In genomic region chr6:146342995-146343394, GRCm38 (mm10) we compare ENCODE assay signal across 10 mouse cellular contexts.
A peak's percentile ranks its signal among the peaks of the same experiment; 100 is the strongest.
DNase-seq lines count a peak whose midpoint lies in the region; ATAC-seq and TF ChIP-seq lines count a peak whose summit lies in the region.
"Had no signal": no experiment of that assay in that cellular context is flagged by ENCODE, and none has a peak within 500 bp of the region (broad histone marks: within the 10 kb centered on the region; RNA-seq: fewer than 3 reads in every experiment).

No protein-coding gene starts in this region.

- no peak overlapping the region for H3K9ac ChIP-seq in embryonic facial prominence, embryonic 14.5 days (ENCODE audit: low read depth, low read length)
- no peak overlapping the region for H3K9ac ChIP-seq in midbrain, embryonic 14.5 days (replicated peaks; ENCODE audit: low read length)
- no peak overlapping the region for H3K9ac ChIP-seq in liver, embryonic 12.5 days

- no peaks in the 10 kb centered on the region for H3K9me3 ChIP-seq in embryonic facial prominence, embryonic 14.5 days (ENCODE audit: control insufficient read depth, low read length)
- H3K9me3 ChIP-seq in midbrain, embryonic 14.5 days (ENCODE audit: control insufficient read depth, low read length) = no peaks in the 10 kb centered on the region
- no peaks in the 10 kb centered on the region for H3K9me3 ChIP-seq in liver, embryonic 12.5 days (replicated peaks)
- H3K9me3 ChIP-seq: megakaryocyte, embryonic 14.5 days had no signal

- H3K27ac ChIP-seq in embryonic facial prominence, embryonic 14.5 days (replicated peaks; ENCODE audit: low read depth, low read length) = 0 out of 2 replicates have a peak overlapping the region, but pooled peaks have one; percentile 21
- no peak overlapping the region for H3K27ac ChIP-seq in midbrain, embryonic 14.5 days (replicated peaks; ENCODE audit: low read depth, low read length)
- no peak overlapping the region for H3K27ac ChIP-seq in liver, embryonic 12.5 days

- no peak for TF ChIP-seq POLR2A in lung, adult 2 months (IDR thresholded peaks at IDR 0.05; ENCODE audit: borderline replicate concordance, extremely low read depth, low read depth, low read length)

- no peaks in the 10 kb centered on the region for H3K27me3 ChIP-seq in embryonic facial prominence, embryonic 14.5 days (replicated peaks; ENCODE audit: control insufficient read depth, insufficient read depth, low read length)
- H3K27me3 ChIP-seq in midbrain, embryonic 14.5 days (ENCODE audit: control insufficient read depth, insufficient read depth, low read length) = no peaks in the 10 kb centered on the region
- no peaks in the 10 kb centered on the region for H3K27me3 ChIP-seq in liver, embryonic 12.5 days (replicated peaks)
- H3K27me3 ChIP-seq: megakaryocyte, embryonic 14.5 days; Patski had no signal

- 45% methylated on average over 6 of the region's 6 CpGs for WGBS in embryonic facial prominence, embryonic 14.5 days
- WGBS in midbrain, embryonic 14.5 days = 9% methylated on average over 6 of the region's 6 CpGs
- WGBS in liver, embryonic 12.5 days (ENCODE audit: insufficient replicate concordance) = 58% methylated on average over 6 of the region's 6 CpGs
- WGBS in lung, adult 2 months = 41% methylated on average over 6 of the region's 6 CpGs

- H3K4me1 ChIP-seq in embryonic facial prominence, embryonic 14.5 days (ENCODE audit: control insufficient read depth, insufficient read depth, low read length) = peaks cover 12% of the 10 kb centered on the region
- H3K4me1 ChIP-seq in midbrain, embryonic 14.5 days (ENCODE audit: control insufficient read depth, insufficient read depth, low read length) = peaks cover 12% of the 10 kb centered on the region; the same call in 1 of the 2 replicates
- H3K4me1 ChIP-seq in liver, embryonic 12.5 days = no peaks in the 10 kb centered on the region
- H3K4me1 ChIP-seq in lung, adult 2 months (ENCODE audit: control insufficient read depth, insufficient read depth, low read length) = no peaks in the 10 kb centered on the region

- no peak for TF ChIP-seq CTCF in lung, adult 2 months (IDR thresholded peaks at IDR 0.05; ENCODE audit: insufficient read depth, low read length)

- no peak overlapping the region for H3K4me2 ChIP-seq in embryonic facial prominence, embryonic 14.5 days (ENCODE audit: low read depth, low read length)
- no peak overlapping the region for H3K4me2 ChIP-seq in midbrain, embryonic 14.5 days (ENCODE audit: low read length)
- no peak overlapping the region for H3K4me2 ChIP-seq in liver, embryonic 12.5 days

- H3K36me3 ChIP-seq in embryonic facial prominence, embryonic 14.5 days (ENCODE audit: control insufficient read depth, insufficient read depth, low read length) = no peaks in the 10 kb centered on the region
- no peaks in the 10 kb centered on the region for H3K36me3 ChIP-seq in midbrain, embryonic 14.5 days (ENCODE audit: control insufficient read depth, insufficient read depth, low read length)
- H3K36me3 ChIP-seq in liver, embryonic 12.5 days = no peaks in the 10 kb centered on the region

- no peak overlapping the region for H3K4me3 ChIP-seq in embryonic facial prominence, embryonic 14.5 days (ENCODE audit: low read depth, low read length)
- no peak overlapping the region for H3K4me3 ChIP-seq in midbrain, embryonic 14.5 days (replicated peaks; ENCODE audit: low read depth, low read length)
- no peak overlapping the region for H3K4me3 ChIP-seq in liver, embryonic 12.5 days
- no peak overlapping the region for H3K4me3 ChIP-seq in lung, adult 2 months (replicated peaks; ENCODE audit: extremely low read depth, low read depth, low read length)
- H3K4me3 ChIP-seq: megakaryocyte, embryonic 14.5 days had no signal

- DNase-seq in layer of hippocampus, postnatal 14 days (ENCODE audit: low spot score in 2 of 2) = peak; percentile 24 to 51
- DNase-seq in layer of hippocampus, adult 11-12 months (ENCODE audit: low spot score) = no peak
- DNase-seq in cerebellum, adult 11 months = peak; percentile 47
- DNase-seq in embryonic facial prominence, embryonic 14.5 days (ENCODE audit: low spot score) = peak; percentile 24
- DNase-seq in midbrain, embryonic 14.5 days = peak; percentile 49
- DNase-seq in lung, adult 2 months = no peak
- DNase-seq: gastrocnemius, postnatal 10 days had no signal

- no peak for ATAC-seq in embryonic facial prominence, embryonic 14.5 days (ENCODE audit: low read depth)
- ATAC-seq in midbrain, embryonic 14.5 days (ENCODE audit: low FRiP score, low TSS enrichment) = no peak
- ATAC-seq in liver, embryonic 12.5 days = no peak
- ATAC-seq: Patski had no signal

Comparison
In these comparisons a context has a peak if more than half of its experiments do, and no peak if none do; other contexts are left out.
1. DNase-seq: peak in layer of hippocampus, postnatal 14 days (2 of 2), cerebellum, adult 11 months (single experiment), embryonic facial prominence, embryonic 14.5 days (single experiment) and midbrain, embryonic 14.5 days (single experiment); none in layer of hippocampus, adult 11-12 months (single experiment) and lung, adult 2 months (single experiment).